Mouse (Mus musculus) hindbrain, embryonic 13.5 days (tissue): ENCODE measurements around the gene Ptges2. TPM values are rescaled to one million over a fixed set of nuclear protein-coding genes. Genes with fewer than 3 reads are reported as not detected.

Experiments used
- ATAC-seq: fragments of 200-750 bp; cut with Nextera tagmentation; 2 replicates; pipeline ENCODE4 v1.8.0; 2017; ENCODE audit warnings: moderate TSS enrichment; ENCODE audit not compliant: low FRiP score
- H3K27ac ChIP-seq: fragments of 300-500 bp; sonication (generic); 2 replicates; pipeline ENCODE4 v1.5.1; 2015; ENCODE audit warnings: inconsistent platforms, mild to moderate bottlenecking, moderate library complexity
- H3K27me3 ChIP-seq: fragments of 300-500 bp; sonication (generic); 2 replicates; pipeline ENCODE4 v1.6.1; 2015; ENCODE audit warnings: mild to moderate bottlenecking, inconsistent platforms
- H3K36me3 ChIP-seq: fragments of 300-500 bp; sonication (generic); 2 replicates; pipeline ENCODE4 v1.6.1; 2015; ENCODE audit warnings: mild to moderate bottlenecking, inconsistent platforms
- H3K4me1 ChIP-seq: fragments of 300-500 bp; sonication (generic); replicated peaks from 2 replicates; pipeline ENCODE4 v1.6.1; 2015; ENCODE audit warnings: inconsistent platforms
- H3K4me2 ChIP-seq: fragments of 300-500 bp; sonication (generic); 2 replicates; pipeline ENCODE4 v1.6.1; 2015; ENCODE audit warnings: inconsistent platforms, mild to moderate bottlenecking, moderate library complexity
- H3K4me3 ChIP-seq: fragments of 300-500 bp; sonication (generic); 2 replicates; pipeline ENCODE4 v1.5.1; 2015; ENCODE audit warnings: mild to moderate bottlenecking, inconsistent platforms
- H3K9ac ChIP-seq: fragments of 300-500 bp; sonication (generic); 2 replicates; pipeline ENCODE4 v1.6.1; 2015; ENCODE audit warnings: mild to moderate bottlenecking, inconsistent platforms
- H3K9me3 ChIP-seq: fragments of 300-500 bp; sonication (generic); 2 replicates; pipeline ENCODE4 v1.6.1; 2016; ENCODE audit warnings: inconsistent platforms
- WGBS: fragments of 180-500 bp; shearing (Covaris S2); methylation state at CpG from one replicate; pipeline ENCODE4 v1.1.7; 2015; 5-methylcytosine and 5-hydroxymethylcytosine counted together
- polyA plus RNA-seq: library from polyadenylated mRNA; unstranded; fragments of >200 nt; fragmentation: Nextera tagmentation; extraction: Ambion mirVana; gene quantifications from 2 replicates; pipeline ENCODE4 v1.2.1, GENCODE M21; 2015

Gene Ptges2
- 41.2 and 41.3 TPM in 2 replicates for polyA plus RNA-seq

DNA sequence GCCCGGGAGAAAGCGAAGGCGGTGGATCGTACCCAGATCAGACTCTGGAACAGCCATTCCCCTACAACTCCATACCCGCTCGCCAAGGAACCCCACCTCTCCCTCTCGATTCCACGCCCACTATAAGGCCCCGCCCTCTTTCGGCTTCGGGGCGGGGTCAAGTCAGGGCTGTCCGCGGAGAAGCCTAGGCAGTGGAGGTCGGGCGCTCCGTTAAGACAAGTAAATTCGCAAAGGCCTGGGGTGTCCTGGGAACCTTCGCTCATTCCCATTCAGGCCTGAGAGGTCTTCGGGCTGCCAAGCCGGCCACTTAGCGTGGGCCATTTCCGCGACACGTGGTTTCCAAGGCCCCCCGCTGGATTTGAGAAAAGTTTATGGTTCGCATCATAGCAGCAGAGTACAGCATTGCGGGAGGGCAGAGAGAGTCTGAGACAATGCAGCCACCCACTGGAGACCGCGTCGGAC lies at the start of gene Ptges2:
Ptges2 (plus strand) TSS at position 413 of the 462 bp plus-strand sequence.
- H3K27ac ChIP-seq: peak within 1 kb of the TSS; percentile 93
- peak; percentile 91 for ATAC-seq
- H3K9ac ChIP-seq: peak within 1 kb of the TSS; percentile 95
- peak within 1 kb of the TSS; percentile 96 for H3K4me2 ChIP-seq
- H3K36me3 ChIP-seq: peaks cover 16% of the 10 kb centered on the region
- H3K9me3 ChIP-seq: no peaks in the 10 kb centered on the region
- no peaks in the 10 kb centered on the region for H3K27me3 ChIP-seq
- H3K4me1 ChIP-seq: peaks cover 22% of the 10 kb centered on the region
- H3K4me3 ChIP-seq: peak within 1 kb of the TSS; percentile 94
- WGBS: under 1% methylated on average over 31 of the region's 31 CpGs

DNA sequence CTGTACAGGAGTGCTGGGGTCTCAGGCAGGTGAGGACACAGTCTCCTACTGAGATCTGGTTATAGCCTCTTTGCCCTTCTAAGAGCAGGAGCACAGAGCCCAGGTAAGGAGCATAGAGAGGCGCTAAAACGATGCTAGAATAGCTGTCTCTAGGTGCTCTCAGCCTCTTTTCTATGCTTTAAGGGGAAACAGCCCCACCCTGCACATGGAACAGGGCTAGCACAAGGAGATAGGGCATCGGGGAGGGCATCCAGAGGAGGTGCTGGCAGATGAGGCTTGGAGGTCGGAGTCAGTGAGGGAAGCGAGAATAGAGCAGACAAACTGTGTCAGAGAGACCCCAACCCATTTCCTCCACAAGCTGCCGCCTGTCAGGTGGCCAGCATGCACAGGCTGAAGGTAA lies 48.7 kb upstream of the Ptges2 start:
- WGBS: 77% methylated on average over 6 of the region's 6 CpGs
- Histone ChIP-seq H3K4me3 (no peak overlapping the region), H3K4me1 (peaks cover 50% of the 10 kb centered on the region), H3K4me2 (no peak overlapping the region), H3K27me3 (0 out of 2 replicates have a peak, but pooled peaks cover 10% of the 10 kb centered on the region), H3K9me3 (no peaks in the 10 kb centered on the region), H3K9ac (no peak overlapping the region), H3K27ac (no peak overlapping the region), H3K36me3 (peaks cover 31% of the 10 kb centered on the region; the same call in 1 of the 2 replicates)
- ATAC-seq: no peak

DNA sequence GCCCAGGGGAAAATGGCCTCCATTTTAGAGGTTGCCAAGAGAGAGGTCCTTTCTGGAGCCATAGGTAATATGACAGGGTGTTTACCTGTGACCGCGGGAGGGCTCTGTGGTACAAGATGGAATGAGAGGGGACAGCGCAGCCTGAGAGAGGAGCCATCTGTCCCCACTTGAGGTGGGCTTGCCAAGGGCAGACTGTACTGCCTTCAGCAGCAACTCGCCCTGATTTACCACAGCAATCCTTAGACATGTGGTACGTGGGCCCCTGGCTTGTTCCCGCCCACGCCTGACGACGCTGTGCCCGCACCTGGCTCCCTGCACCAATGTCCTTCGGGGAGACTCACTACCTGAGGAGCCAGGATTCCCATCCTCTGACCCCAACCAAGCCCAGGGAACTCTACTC lies 47.4 kb upstream of the Ptges2 start:
- no peak overlapping the region for H3K4me2 ChIP-seq
- WGBS: 86% methylated on average over 11 of the region's 11 CpGs
- ATAC-seq: no peak
- H3K9ac ChIP-seq: no peak overlapping the region
- H3K4me3 ChIP-seq: no peak overlapping the region
- no peak overlapping the region for H3K27ac ChIP-seq
- H3K27me3 ChIP-seq: 0 out of 2 replicates have a peak, but pooled peaks cover 10% of the 10 kb centered on the region
- peaks cover 41% of the 10 kb centered on the region for H3K4me1 ChIP-seq
- H3K9me3 ChIP-seq: no peaks in the 10 kb centered on the region
- peaks cover 26% of the 10 kb centered on the region; the same call in 1 of the 2 replicates for H3K36me3 ChIP-seq

DNA sequence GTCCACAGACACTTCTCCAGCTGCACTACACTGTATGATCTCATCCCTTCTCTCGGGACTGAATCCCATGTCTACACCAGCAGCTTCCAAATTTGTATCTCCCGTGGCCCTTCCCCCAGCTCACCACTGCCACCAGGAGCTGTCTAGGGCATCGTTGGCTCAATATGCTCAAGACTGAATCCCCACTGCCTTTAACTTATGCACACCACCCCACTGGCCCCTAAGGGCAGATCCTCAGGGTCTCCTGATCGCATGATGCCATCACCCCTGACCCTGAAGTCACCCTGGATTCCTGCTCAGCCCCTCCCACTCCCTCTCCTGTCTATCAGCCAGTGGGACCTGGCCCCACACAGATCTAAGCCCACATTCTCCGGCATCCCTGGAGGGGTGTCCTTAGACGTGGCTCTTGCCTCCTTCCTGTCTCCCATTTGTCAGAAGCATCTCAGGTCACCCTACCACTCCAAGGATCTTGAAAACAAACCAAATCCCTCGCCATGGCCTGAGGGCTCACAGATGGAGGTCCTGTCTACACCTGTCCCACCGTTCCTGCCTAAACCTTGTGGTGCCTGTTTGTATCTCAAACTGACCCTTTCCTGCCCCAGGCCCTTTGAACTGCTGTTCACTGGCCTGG lies 46.0 kb upstream of the Ptges2 start:
- H3K4me3 ChIP-seq: no peak overlapping the region
- H3K27me3 ChIP-seq: 0 out of 2 replicates have a peak, but pooled peaks cover 10% of the 10 kb centered on the region
- WGBS: 65% methylated on average over 8 of the region's 8 CpGs
- no peak overlapping the region for H3K27ac ChIP-seq
- no peak for ATAC-seq
- H3K36me3 ChIP-seq: peaks cover 22% of the 10 kb centered on the region; the same call in 1 of the 2 replicates
- no peaks in the 10 kb centered on the region for H3K9me3 ChIP-seq
- H3K4me2 ChIP-seq: no peak overlapping the region
- H3K4me1 ChIP-seq: peaks cover 37% of the 10 kb centered on the region
- peak overlapping the region; percentile 93 for H3K9ac ChIP-seq

DNA sequence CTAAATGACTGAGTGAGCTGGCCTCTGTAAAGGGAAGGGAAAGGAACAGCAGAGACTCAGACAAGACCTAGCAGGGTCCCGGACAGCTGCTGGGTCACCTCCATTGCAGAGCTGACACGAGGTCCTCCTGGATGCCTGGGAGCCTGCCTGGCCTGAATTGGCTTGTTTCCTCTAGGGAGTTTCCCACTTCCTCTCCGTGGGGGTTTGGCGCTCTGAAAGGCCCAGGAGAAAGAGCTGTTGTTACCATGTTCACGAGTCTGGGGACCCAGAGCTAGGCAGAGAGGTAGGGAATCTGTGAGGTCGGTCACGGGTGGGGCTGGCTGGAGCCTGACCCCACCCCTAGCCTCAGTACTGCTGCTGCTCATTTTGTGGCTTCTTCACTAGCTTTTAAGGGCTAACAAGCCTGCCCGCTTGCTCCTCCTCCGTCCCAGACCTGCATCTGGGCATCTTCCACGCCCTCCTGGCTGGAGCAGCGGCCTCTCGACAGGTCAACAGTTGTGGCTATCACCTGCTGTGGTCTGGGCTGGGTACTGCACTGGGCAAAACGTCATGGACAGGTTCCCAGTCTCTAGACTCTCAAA lies 45.1 kb upstream of the Ptges2 start:
- Histone ChIP-seq H3K36me3 (peaks cover 19% of the 10 kb centered on the region; the same call in 1 of the 2 replicates), H3K9me3 (no peaks in the 10 kb centered on the region), H3K27ac (no peak overlapping the region), H3K4me1 (peaks cover 33% of the 10 kb centered on the region), H3K4me3 (peak overlapping the region; percentile 73; the same call in 1 of the 2 replicates), H3K4me2 (peak overlapping the region; percentile 78), H3K27me3 (0 out of 2 replicates have a peak, but pooled peaks cover 10% of the 10 kb centered on the region), H3K9ac (peak overlapping the region; percentile 93)
- 53% methylated on average over 13 of the region's 13 CpGs for WGBS
- ATAC-seq: no peak

DNA sequence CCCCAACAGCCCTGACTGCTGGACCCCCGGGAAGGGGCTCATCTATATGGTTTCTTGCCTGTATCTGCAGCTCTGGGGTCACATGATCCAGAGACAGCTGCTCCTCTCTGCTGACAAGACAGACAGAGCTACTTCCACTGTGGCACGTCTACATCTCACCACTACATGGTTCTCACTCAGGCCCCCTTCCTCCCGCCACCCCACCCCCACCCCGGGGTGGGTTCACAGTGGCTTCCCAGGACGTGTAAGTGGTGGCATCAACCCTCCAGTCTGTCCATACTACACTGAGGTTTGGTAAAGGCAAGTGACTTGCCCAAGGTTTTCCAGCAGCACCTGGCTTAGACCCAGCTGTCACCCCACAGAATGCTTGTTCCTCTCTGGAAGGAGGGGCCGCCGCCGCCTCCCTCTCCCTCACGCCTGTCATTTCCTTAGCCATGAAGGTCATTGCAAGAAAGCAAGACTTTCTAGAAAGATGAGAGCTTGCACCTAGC lies 44.2 kb upstream of the Ptges2 start:
- Histone ChIP-seq H3K9me3 (no peaks in the 10 kb centered on the region), H3K4me3 (peak overlapping the region; percentile 73), H3K4me1 (peaks cover 33% of the 10 kb centered on the region), H3K9ac (peak overlapping the region; percentile 93), H3K27me3 (0 out of 2 replicates have a peak, but pooled peaks cover 10% of the 10 kb centered on the region), H3K4me2 (peak overlapping the region; percentile 78), H3K27ac (peak overlapping the region; percentile 97), H3K36me3 (peaks cover 19% of the 10 kb centered on the region; the same call in 1 of the 2 replicates)
- 0 out of 2 replicates have a peak, but pooled peaks have one; percentile 2 for ATAC-seq
- 42% methylated on average over 9 of the region's 9 CpGs for WGBS

DNA sequence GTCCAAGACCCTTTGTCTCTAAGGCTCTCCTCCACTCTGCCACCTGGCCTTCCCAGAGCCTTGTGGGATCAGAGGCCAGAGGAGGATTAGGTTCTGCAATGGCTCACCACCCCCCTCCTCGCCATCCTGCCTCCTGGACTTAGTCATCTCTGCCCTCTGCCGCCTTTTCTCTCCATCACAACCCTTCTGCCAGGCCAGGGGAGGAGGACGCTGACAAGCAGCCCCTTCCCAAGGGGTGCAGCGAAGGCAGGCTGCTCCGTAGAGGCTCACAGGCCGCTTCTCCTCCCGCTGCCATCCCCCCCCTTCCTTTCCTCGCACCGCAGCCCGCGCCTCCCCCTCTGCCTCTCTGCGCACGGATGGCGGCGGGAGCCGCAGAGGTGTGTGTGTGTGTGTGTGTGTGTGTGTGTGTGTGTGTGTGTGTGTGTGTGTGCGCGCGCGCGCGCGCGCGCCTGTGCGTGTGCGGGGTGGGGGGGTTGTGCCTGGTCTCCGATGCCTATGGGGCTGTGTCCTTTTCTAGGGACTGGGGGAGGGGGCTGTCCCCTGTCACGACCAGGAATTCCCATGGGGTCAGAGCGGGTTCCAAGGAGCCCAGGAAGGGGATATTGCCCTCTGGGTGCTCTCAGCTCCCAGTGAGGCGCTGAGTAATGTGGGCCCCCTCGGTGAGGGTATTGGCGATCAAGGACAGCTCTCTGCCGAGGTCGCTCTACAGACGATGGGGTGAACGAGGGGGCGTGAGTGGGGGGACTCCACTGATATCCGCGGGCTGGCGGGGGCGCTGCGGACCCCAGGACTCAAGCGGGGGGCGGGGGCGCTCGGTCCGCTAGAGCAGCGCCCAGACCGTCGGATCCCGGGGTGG lies 43.3 kb upstream of the Ptges2 start, which contains the start of gene Ciz1:
Ciz1 (plus strand) TSS at position 177 of the 856 bp plus-strand sequence.
- Histone ChIP-seq H3K4me2 (peak within 1 kb of the TSS; percentile 78), H3K27ac (peak within 1 kb of the TSS; percentile 97), H3K9ac (peak within 1 kb of the TSS; percentile 93), H3K4me3 (peak within 1 kb of the TSS; percentile 73), H3K9me3 (no peaks in the 10 kb centered on the region), H3K4me1 (peaks cover 33% of the 10 kb centered on the region), H3K27me3 (0 out of 2 replicates have a peak, but pooled peaks cover 10% of the 10 kb centered on the region), H3K36me3 (peaks cover 19% of the 10 kb centered on the region; the same call in 1 of the 2 replicates)
- peak; percentile 70 for ATAC-seq
- WGBS: under 1% methylated on average over 47 of the region's 52 CpGs

DNA sequence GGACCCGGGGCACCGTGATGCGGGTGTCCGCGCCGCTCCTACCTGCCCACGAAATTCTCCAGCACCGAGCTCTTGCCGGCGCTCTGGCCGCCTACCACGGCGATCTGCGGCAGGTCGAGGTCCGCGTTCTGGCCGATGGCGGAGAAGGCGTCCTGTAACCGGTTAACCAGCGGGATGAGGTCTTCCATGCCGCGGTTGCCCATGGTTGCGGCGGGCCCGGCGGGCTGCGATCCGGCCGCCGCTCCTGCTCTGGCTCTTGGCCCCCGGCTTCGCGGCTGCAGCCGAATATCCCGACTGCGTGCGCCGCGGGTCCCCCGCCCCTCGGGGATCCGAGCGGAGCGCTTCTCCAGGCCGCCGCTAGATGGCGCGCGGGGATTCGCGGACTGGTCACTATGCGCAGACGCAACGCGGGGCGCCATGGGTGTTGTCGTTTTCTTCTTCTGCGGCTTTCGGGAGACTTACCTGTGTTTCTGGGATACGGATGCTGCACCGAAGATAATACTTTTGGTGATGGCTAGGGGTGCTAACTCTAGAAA lies 42.6 kb upstream of the Ptges2 start, which contains the start of gene Dnm1:
Dnm1 (minus strand) TSS at position 332 of the 536 bp plus-strand sequence.
- under 1% methylated on average over 63 of the region's 63 CpGs for WGBS
- peak within 1 kb of the TSS; percentile 93 for H3K9ac ChIP-seq
- H3K36me3 ChIP-seq: peaks cover 15% of the 10 kb centered on the region; the same call in 1 of the 2 replicates
- peaks cover 33% of the 10 kb centered on the region for H3K4me1 ChIP-seq
- 0 out of 2 replicates have a peak, but pooled peaks cover 15% of the 10 kb centered on the region for H3K27me3 ChIP-seq
- peak; percentile 69 for ATAC-seq
- H3K27ac ChIP-seq: peak within 1 kb of the TSS; percentile 97
- H3K4me3 ChIP-seq: peak within 1 kb of the TSS; percentile 73
- H3K4me2 ChIP-seq: peak within 1 kb of the TSS; percentile 78
- no peaks in the 10 kb centered on the region for H3K9me3 ChIP-seq

DNA sequence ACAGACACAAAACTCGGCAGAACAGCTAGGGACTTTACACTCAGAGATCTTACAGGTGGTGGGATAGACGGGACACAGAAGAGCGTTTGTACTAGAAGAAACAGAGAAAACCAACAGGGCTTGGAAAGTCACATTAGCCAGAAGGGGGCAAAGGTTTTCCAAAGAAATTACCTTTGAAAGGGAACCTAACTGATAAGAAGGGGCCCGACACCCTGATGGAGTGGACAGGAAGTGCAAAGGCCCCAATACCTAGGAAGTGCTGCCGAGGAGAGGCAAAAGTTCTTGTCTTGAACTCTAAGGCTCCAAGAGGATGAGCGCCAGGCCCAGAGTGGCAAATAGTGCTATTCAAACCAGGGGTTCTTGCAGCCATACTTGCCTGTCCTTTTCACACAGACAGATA lies 41.9 kb upstream of the Ptges2 start:
- H3K4me3 ChIP-seq: 0 out of 2 replicates have a peak overlapping the region, but pooled peaks have one; percentile 73
- 0 out of 2 replicates have a peak, but pooled peaks cover 15% of the 10 kb centered on the region for H3K27me3 ChIP-seq
- H3K36me3 ChIP-seq: peaks cover 7% of the 10 kb centered on the region; the same call in 1 of the 2 replicates
- no peak for ATAC-seq
- peak overlapping the region; percentile 78; the same call in 1 of the 2 replicates for H3K4me2 ChIP-seq
- WGBS: 79% methylated on average over 6 of the region's 6 CpGs
- peaks cover 33% of the 10 kb centered on the region for H3K4me1 ChIP-seq
- H3K9me3 ChIP-seq: no peaks in the 10 kb centered on the region
- peak overlapping the region; percentile 93; the same call in 1 of the 2 replicates for H3K9ac ChIP-seq
- no peak overlapping the region for H3K27ac ChIP-seq

DNA sequence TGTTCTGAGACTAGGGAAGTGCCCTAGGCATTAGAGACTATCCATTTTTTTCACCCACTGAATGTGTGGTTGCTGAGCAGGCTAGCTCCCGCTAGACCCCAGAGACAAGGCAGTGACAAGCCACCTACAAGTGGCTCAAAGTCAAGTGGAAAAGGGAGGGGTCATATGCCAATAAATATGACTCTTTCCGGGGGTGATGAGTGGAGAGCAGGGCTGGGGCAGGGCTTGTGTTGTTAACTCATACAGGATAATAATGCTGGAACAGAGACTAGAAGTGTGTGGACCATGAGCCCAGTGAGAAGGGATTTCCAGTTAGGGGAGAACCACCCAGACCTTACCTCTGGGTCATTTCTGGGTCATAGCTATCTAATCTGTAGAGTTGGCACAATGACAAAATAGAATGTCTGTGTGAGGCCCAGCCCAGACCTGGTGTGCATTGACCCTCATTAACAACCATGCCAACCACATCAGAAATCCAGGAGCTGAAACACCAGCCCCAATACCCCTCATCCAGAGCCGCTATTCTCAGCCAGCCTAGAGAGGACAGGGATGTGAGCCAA lies 41.3 kb upstream of the Ptges2 start:
- H3K9me3 ChIP-seq: no peaks in the 10 kb centered on the region
- 0 out of 2 replicates have a peak, but pooled peaks cover 15% of the 10 kb centered on the region for H3K27me3 ChIP-seq
- H3K4me2 ChIP-seq: no peak overlapping the region
- no peak overlapping the region for H3K4me3 ChIP-seq
- peaks cover 1% of the 10 kb centered on the region; the same call in 1 of the 2 replicates for H3K36me3 ChIP-seq
- no peak overlapping the region for H3K9ac ChIP-seq
- peaks cover 32% of the 10 kb centered on the region for H3K4me1 ChIP-seq
- H3K27ac ChIP-seq: no peak overlapping the region
- no peak for ATAC-seq
- WGBS: 85% methylated on average over 3 of the region's 3 CpGs

DNA sequence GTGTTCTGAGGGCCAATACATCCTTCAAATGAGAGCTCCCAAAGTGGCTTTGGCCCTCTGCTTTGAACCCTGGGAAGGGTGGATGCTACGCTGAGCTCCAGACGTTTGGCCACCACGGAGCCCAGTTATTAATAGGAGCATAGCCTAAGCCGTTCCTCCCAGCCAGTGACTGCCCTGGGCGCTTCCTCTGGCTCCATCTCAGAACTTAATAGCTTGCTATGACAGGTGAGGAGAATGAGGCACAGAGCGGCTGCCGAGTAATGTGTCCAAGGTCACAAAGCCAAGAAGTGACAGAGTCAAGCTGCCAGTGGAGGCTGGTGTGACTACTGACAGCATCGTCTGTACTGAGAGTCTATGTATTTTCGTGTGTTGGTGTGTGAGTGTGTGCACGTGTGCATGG lies 39.5 kb upstream of the Ptges2 start:
- 82% methylated on average over 10 of the region's 10 CpGs for WGBS

More for the DNA sequence above, 39.5 kb upstream of the Ptges2 start:
- no peaks in the 10 kb centered on the region for H3K36me3 ChIP-seq
- peaks cover 21% of the 10 kb centered on the region for H3K4me1 ChIP-seq
- 0 out of 2 replicates have a peak, but pooled peaks cover 11% of the 10 kb centered on the region for H3K27me3 ChIP-seq
- H3K27ac ChIP-seq: no peak overlapping the region
- no peaks in the 10 kb centered on the region for H3K9me3 ChIP-seq
- no peak for ATAC-seq
- no peak overlapping the region for H3K4me2 ChIP-seq
- H3K4me3 ChIP-seq: no peak overlapping the region
- H3K9ac ChIP-seq: no peak overlapping the region
